Mouse (Mus musculus) lung, postnatal 0 days (tissue): Measurements from ENCODE around the gene Tpgs1. TPM values are rescaled to one million over a fixed set of nuclear protein-coding genes. Genes with fewer than 3 reads are reported as not detected.

Experiments
- ATAC-seq: fragments of 200-750 bp; cut with Nextera tagmentation; 2 replicates; pipeline ENCODE4 v1.8.0; 2017; ENCODE audit warnings: moderate library complexity
- DNase-seq: peaks from one replicate; pipeline ENCODE4 v3.0.0-alpha.2; 2016; ENCODE audit warnings: low spot score
- H3K27ac ChIP-seq: fragments of 300-500 bp; sonication (generic); 2 replicates; pipeline ENCODE4 v1.5.1; 2014; ENCODE audit warnings: antibody characterized with exemption, mild to moderate bottlenecking, low read length, mixed read lengths
- H3K27me3 ChIP-seq: fragments of 300-500 bp; sonication (generic); replicated peaks from 2 replicates; pipeline ENCODE4 v1.6.1; 2014; ENCODE audit warnings: low read length, mixed read lengths; ENCODE audit not compliant: insufficient read depth
- H3K36me3 ChIP-seq: fragments of 300-500 bp; sonication (generic); 2 replicates; pipeline ENCODE4 v1.6.1; 2014; ENCODE audit warnings: low read length, mixed read lengths; ENCODE audit not compliant: insufficient read depth
- H3K4me1 ChIP-seq: fragments of 300-500 bp; sonication (generic); 2 replicates; pipeline ENCODE4 v1.6.1; 2014; ENCODE audit warnings: antibody characterized with exemption, low read depth, low read length, mixed read lengths; ENCODE audit not compliant: insufficient read depth
- H3K4me2 ChIP-seq: fragments of 300-500 bp; sonication (generic); replicated peaks from 2 replicates; pipeline ENCODE4 v1.6.1; 2014; ENCODE audit warnings: low read depth, mild to moderate bottlenecking, low read length, moderate library complexity, mixed read lengths
- H3K4me3 ChIP-seq: fragments of 300-500 bp; sonication (generic); 2 replicates; pipeline ENCODE4 v1.5.1; 2014; ENCODE audit warnings: low read depth, low read length
- H3K9ac ChIP-seq: fragments of 300-500 bp; sonication (generic); replicated peaks from 2 replicates; pipeline ENCODE4 v1.6.1; 2014; ENCODE audit warnings: low read depth, mild to moderate bottlenecking
- H3K9me3 ChIP-seq: fragments of 300-500 bp; sonication (generic); 2 replicates; pipeline ENCODE4 v1.6.1; 2016; ENCODE audit warnings: low read length, mixed read lengths
- CTCF ChIP-seq: IDR thresholded peaks from 2 replicates; pipeline ENCODE4 v1.5.1; 2016; ENCODE audit warnings: antibody characterized with exemption, mild to moderate bottlenecking
- EP300 ChIP-seq: IDR thresholded peaks from 2 replicates; pipeline ENCODE4 v1.6.1; 2016; ENCODE audit warnings: antibody characterized with exemption, mild to moderate bottlenecking, control low read depth
- WGBS: fragments of 180-500 bp; shearing (Covaris S2); extraction: QIAGEN DNeasy Blood & Tissue Kit; methylation state at CpG from one replicate; pipeline ENCODE4 v1.1.7; 2014; 5-methylcytosine and 5-hydroxymethylcytosine counted together
- polyA plus RNA-seq: library from polyadenylated mRNA; unstranded; fragments of >200 nt; fragmentation: Nextera tagmentation; extraction: Ambion mirVana; gene quantifications from 2 replicates; pipeline ENCODE4 v1.2.1, GENCODE M21; 2015

The Tpgs1 gene
- polyA plus RNA-seq, 1 experiment from 2014 or later = 71.2 TPM

DNA sequence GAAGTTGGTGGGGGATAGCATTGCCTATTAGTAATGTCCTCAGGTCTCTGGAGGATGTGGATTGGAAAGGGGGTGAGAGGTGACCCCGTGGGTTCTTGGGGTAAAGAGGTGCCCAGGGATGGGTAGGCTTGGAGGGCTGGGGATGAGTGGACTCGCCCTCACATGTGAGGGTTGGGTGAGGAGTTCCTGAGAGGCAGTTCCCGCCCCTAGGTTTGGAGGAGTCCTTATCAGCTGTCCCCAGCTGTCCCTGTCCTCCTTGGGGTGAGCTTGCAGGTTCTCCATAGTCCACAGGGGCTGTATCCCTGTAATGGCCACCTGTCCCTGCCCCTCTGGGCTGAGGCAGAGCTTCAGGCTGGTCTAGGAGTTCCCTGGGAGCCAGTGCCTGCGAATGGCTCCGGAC lies 36.8 kb downstream of the Tpgs1 start:
- 56% methylated on average over 5 of the region's 5 CpGs for WGBS
- Histone ChIP-seq H3K27ac (peak overlapping the region; percentile 11; the same call in 1 of the 2 replicates), H3K9me3 (no peaks in the 10 kb centered on the region), H3K27me3 (no peaks in the 10 kb centered on the region), H3K9ac (peak overlapping the region; percentile 80), H3K36me3 (peaks cover 11% of the 10 kb centered on the region), H3K4me1 (peaks cover 24% of the 10 kb centered on the region), H3K4me3 (peak overlapping the region; percentile 65), H3K4me2 (peak overlapping the region; percentile 58)
- ATAC-seq (no peak), DNase-seq (no peak)
- TF ChIP-seq CTCF (no peak), EP300 (no peak)

DNA sequence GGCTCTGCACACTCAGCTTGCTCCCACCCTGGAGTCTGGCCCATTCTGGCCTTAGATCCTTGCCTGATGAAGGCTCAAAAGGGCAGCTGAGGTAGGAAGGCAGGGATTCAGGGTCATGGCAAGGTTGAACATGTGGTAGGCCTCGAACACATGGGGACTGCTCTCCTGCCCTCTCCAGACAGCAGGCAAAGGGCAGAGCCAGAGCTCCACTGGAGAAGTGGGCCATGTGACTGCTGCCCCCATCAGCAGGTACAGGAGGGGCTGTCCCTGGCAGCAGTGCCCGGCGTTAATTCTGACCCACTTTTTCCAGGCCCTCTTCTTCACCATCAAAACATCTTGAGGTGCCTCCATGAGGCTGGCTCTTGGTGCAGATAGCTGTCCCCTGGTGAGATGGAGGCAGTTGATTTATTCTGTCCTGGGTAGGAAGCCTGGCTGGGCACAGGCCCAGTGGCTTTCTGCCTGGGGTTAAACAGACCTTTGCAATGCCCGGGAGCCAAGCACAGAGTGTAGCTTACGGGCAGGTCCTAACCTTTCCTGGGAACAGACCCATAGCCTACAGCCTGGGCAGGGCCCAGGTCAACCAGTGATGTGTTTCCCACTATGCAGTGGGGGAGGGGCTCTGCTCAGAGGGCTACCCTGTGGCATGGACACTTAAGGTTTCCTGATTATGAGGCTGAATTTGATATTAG lies 37.4 kb downstream of the Tpgs1 start:
- Histone ChIP-seq H3K36me3 (peaks cover 16% of the 10 kb centered on the region), H3K4me2 (peak overlapping the region; percentile 58), H3K4me1 (peaks cover 23% of the 10 kb centered on the region), H3K27ac (peak overlapping the region; percentile 11), H3K9me3 (no peaks in the 10 kb centered on the region), H3K27me3 (no peaks in the 10 kb centered on the region), H3K9ac (peak overlapping the region; percentile 80; the same call in 1 of the 2 replicates), H3K4me3 (peak overlapping the region; percentile 65)
- DNase-seq (no peak), ATAC-seq (no peak)
- no peak for TF ChIP-seq EP300
- no peak for TF ChIP-seq CTCF
- 55% methylated on average over 5 of the region's 5 CpGs for WGBS

DNA sequence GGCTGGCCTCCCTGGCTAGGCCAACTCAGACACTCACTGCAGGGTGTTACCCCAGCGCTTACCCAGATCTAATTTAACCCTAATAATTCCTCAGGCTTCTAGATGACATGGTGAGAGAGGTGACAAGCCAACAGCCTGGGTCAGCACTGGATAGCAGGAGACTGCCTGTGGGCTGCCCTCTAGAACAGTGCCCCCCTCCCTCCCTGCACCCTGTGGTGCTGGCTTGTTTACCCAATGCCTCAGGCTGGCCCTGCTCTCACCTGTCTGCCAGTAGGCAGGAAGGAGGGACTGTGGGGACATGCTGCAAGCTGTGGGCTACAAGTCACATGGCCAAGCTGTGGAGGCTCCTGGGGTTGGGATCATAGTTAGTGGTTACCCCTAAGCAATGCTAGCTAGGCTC lies 38.0 kb downstream of the Tpgs1 start:
- DNase-seq (peak; percentile 49), ATAC-seq (no peak)
- peaks cover 18% of the 10 kb centered on the region for H3K36me3 ChIP-seq
- H3K4me3 ChIP-seq = no peak overlapping the region
- no peak overlapping the region for H3K9ac ChIP-seq
- 31% methylated on average over 1 of the region's 1 CpGs for WGBS
- no peaks in the 10 kb centered on the region for H3K27me3 ChIP-seq
- peaks cover 18% of the 10 kb centered on the region for H3K4me1 ChIP-seq
- H3K4me2 ChIP-seq = peak overlapping the region; percentile 58; the same call in 1 of the 2 replicates
- peak overlapping the region; percentile 11; the same call in 1 of the 2 replicates for H3K27ac ChIP-seq
- TF ChIP-seq EP300 = no peak
- TF ChIP-seq CTCF = no peak
- H3K9me3 ChIP-seq = no peaks in the 10 kb centered on the region

DNA sequence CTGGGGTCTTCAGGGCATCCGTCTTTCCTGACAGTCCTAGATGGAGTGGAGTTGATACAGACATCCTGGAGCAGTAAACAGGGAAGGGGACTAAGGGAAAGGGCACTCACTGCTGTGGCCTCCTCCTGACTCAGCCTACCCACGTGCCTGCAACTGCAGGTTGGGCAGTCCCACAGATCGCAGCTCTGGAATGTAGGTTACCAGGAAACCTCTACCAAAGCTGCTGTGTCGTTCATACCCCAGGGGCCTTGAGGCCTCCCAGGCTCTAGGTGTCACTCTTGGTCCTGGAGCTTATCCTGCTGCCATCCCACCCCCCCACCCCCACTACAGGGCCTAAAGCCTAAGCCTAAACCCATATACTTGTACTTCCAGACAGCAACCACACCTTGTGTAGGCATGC lies 38.6 kb downstream of the Tpgs1 start:
- Histone ChIP-seq H3K27me3 (no peaks in the 10 kb centered on the region), H3K36me3 (peaks cover 18% of the 10 kb centered on the region), H3K4me2 (no peak overlapping the region), H3K4me3 (no peak overlapping the region), H3K27ac (peak overlapping the region; percentile 11; the same call in 1 of the 2 replicates), H3K4me1 (peaks cover 18% of the 10 kb centered on the region), H3K9ac (no peak overlapping the region), H3K9me3 (no peaks in the 10 kb centered on the region)
- TF ChIP-seq EP300 (no peak), CTCF (no peak)
- ATAC-seq = no peak
- WGBS = 43% methylated on average over 4 of the region's 4 CpGs
- DNase-seq = peak; percentile 39

DNA sequence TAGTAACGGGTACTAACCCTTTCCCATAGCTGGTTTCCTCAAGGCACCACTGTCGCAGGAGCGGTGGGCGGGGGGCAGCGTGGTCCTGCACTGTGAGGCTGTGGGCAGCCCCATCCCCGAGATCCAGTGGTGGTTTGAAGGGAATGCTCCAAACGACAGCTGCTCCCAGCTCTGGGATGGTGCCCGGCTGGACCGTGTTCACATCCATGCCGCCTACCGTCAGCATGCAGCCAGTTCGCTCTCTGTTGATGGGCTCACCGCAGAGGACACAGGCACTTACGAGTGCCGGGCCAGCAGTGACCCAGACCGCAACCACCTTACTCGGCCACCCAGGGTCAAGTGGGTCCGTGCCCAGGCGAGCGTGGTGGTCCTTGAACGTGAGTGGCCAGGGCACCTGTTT lies 39.5 kb downstream of the Tpgs1 start:
- no peaks in the 10 kb centered on the region for H3K27me3 ChIP-seq
- peaks cover 18% of the 10 kb centered on the region for H3K4me1 ChIP-seq
- 71% methylated on average over 21 of the region's 21 CpGs for WGBS
- TF ChIP-seq EP300 = no peak
- TF ChIP-seq CTCF = no peak
- H3K4me2 ChIP-seq = peak overlapping the region; percentile 17; the same call in 1 of the 2 replicates
- no peak for DNase-seq
- H3K36me3 ChIP-seq = peaks cover 18% of the 10 kb centered on the region
- H3K4me3 ChIP-seq = no peak overlapping the region
- H3K9ac ChIP-seq = no peak overlapping the region
- no peaks in the 10 kb centered on the region for H3K9me3 ChIP-seq
- no peak for ATAC-seq
- H3K27ac ChIP-seq = peak overlapping the region; percentile 38; the same call in 1 of the 2 replicates

DNA sequence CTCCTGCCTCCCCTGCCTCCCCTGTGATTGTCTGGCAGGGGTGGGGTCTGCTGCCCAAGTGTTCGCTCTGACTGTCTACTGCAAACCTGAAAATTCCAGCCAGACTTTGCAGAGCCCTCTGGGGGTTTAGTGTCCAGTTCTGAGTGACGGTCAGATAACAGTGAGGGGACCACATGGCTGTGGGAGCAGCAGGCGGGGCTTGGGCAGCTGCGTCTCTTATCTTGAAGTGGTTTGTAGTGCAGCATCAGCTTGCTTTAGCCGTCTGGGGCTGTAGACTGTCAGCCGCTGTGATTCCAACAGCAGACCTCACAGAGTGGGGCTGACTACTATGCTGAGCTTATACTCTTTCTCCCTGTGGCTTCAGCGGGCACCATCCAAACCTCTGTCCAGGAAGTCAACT lies 40.1 kb downstream of the Tpgs1 start:
- Histone ChIP-seq H3K9ac (no peak overlapping the region), H3K36me3 (peaks cover 18% of the 10 kb centered on the region), H3K27me3 (no peaks in the 10 kb centered on the region), H3K27ac (no peak overlapping the region), H3K4me3 (no peak overlapping the region), H3K9me3 (no peaks in the 10 kb centered on the region), H3K4me2 (peak overlapping the region; percentile 17; the same call in 1 of the 2 replicates), H3K4me1 (peaks cover 18% of the 10 kb centered on the region)
- TF ChIP-seq EP300 (no peak), CTCF (no peak)
- DNase-seq (no peak), ATAC-seq (no peak)
- WGBS = 47% methylated on average over 7 of the region's 7 CpGs
